Mouse (Mus musculus) embryonic facial prominence, embryonic 14.5 days (tissue): ENCODE results near the gene Sf3b5. TPM values are rescaled to one million over a fixed set of nuclear protein-coding genes. Genes with fewer than 3 reads are reported as not detected.
"Not testable (repeated sequence)": the region's sequence is repeated elsewhere in the genome, so short reads cannot be mapped to it uniquely, and the experiment has no call there.

Experiments
- ATAC-seq: fragments of 200-750 bp; cut with Nextera tagmentation; 2 replicates; pipeline ENCODE4 v1.8.0; 2017; ENCODE audit warnings: low read depth, moderate number of reproducible peaks, moderate TSS enrichment
- DNase-seq: peaks from one replicate; pipeline ENCODE4 v3.0.0-alpha.2; 2015; ENCODE audit warnings: low spot score
- H3K27ac ChIP-seq: fragments of 300-500 bp; sonication (generic); replicated peaks from 2 replicates; pipeline ENCODE4 v1.5.1; 2014; ENCODE audit warnings: low read depth, mild to moderate bottlenecking, low read length, moderate library complexity
- H3K27me3 ChIP-seq: fragments of 300-500 bp; sonication (generic); replicated peaks from 2 replicates; pipeline ENCODE4 v1.6.1; 2014; ENCODE audit warnings: low read length; ENCODE audit not compliant: control insufficient read depth, insufficient read depth
- H3K36me3 ChIP-seq: fragments of 300-500 bp; sonication (generic); 2 replicates; pipeline ENCODE4 v1.6.1; 2014; ENCODE audit warnings: low read length, mixed read lengths; ENCODE audit not compliant: control insufficient read depth, insufficient read depth
- H3K4me1 ChIP-seq: fragments of 300-500 bp; sonication (generic); 2 replicates; pipeline ENCODE4 v1.6.1; 2014; ENCODE audit warnings: antibody characterized with exemption, low read length; ENCODE audit not compliant: control insufficient read depth, insufficient read depth
- H3K4me2 ChIP-seq: fragments of 300-500 bp; sonication (generic); 2 replicates; pipeline ENCODE4 v1.6.1; 2014; ENCODE audit warnings: low read depth, mild to moderate bottlenecking, low read length, moderate library complexity, mixed read lengths
- H3K4me3 ChIP-seq: fragments of 300-500 bp; sonication (generic); 2 replicates; pipeline ENCODE4 v1.5.1; 2014; ENCODE audit warnings: low read depth, mild to moderate bottlenecking, low read length
- H3K9ac ChIP-seq: fragments of 300-500 bp; sonication (generic); 2 replicates; pipeline ENCODE4 v1.6.1; 2014; ENCODE audit warnings: low read depth, mild to moderate bottlenecking, low read length, moderate library complexity, mixed read lengths
- H3K9me3 ChIP-seq: fragments of 300-500 bp; sonication (generic); 2 replicates; pipeline ENCODE4 v1.6.1; 2016; ENCODE audit warnings: low read length; ENCODE audit not compliant: control insufficient read depth
- WGBS: fragments of 180-500 bp; shearing (Covaris S2); extraction: QIAGEN DNeasy Blood & Tissue Kit; methylation state at CpG from one replicate; pipeline ENCODE4 v1.1.7; 2014; 5-methylcytosine and 5-hydroxymethylcytosine counted together
- polyA plus RNA-seq: library from polyadenylated mRNA; unstranded; fragments of >200 nt; fragmentation: Nextera tagmentation; extraction: Ambion mirVana; gene quantifications from 2 replicates; pipeline ENCODE4 v1.2.1, GENCODE M21; 2014

The Sf3b5 gene
- polyA plus RNA-seq, 1 experiment from 2014 or later, result 39.8 TPM

DNA sequence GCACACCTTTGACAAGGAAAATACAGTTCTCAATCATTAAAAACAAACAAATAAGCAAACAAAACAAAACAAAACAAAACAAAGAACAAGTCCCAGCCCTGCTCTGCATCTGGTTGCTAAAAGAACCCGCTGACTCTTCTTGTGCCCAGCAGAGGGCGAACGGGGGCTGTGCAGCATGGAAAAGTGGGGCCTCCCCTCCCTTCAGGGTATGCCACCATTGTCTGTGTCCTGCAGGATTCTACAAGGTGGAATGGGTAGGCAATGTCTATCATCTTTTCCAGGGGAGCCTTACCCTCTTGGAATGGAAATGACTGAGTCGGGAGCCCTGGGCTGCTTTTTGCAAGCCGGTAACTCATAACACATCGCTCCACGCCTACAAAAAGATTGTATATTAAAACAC lies 13.4 kb downstream of the Sf3b5 start:
- H3K9ac ChIP-seq, result no peak overlapping the region
- WGBS, result 67% methylated on average over 7 of the region's 7 CpGs
- no peak overlapping the region for H3K4me2 ChIP-seq
- no peaks in the 10 kb centered on the region for H3K9me3 ChIP-seq
- no peak overlapping the region for H3K27ac ChIP-seq
- H3K27me3 ChIP-seq, result no peaks in the 10 kb centered on the region
- H3K4me1 ChIP-seq, result no peaks in the 10 kb centered on the region
- no peaks in the 10 kb centered on the region for H3K36me3 ChIP-seq
- DNase-seq, result peak; percentile 35
- no peak overlapping the region for H3K4me3 ChIP-seq
- peak; percentile 50; the same call in 1 of the 2 replicates for ATAC-seq

GRCm38 (mm10) chr10:13019026-13019425 lies 13.9 kb downstream of the Sf3b5 start:
- Histone ChIP-seq H3K27me3 (no peaks in the 10 kb centered on the region), H3K27ac (no peak overlapping the region), H3K4me1 (no peaks in the 10 kb centered on the region), H3K36me3 (no peaks in the 10 kb centered on the region), H3K9ac (no peak overlapping the region), H3K4me2 (no peak overlapping the region), H3K9me3 (no peaks in the 10 kb centered on the region), H3K4me3 (no peak overlapping the region)
- ATAC-seq (no peak), DNase-seq (no peak)
- 73% methylated on average over 5 of the region's 5 CpGs for WGBS

- ATAC-seq (no peak), DNase-seq (no peak)
- H3K9me3 ChIP-seq, result no peaks in the 10 kb centered on the region
- WGBS, result 86% methylated on average over 4 of the region's 4 CpGs
- no peak overlapping the region for H3K4me3 ChIP-seq
- H3K36me3 ChIP-seq, result no peaks in the 10 kb centered on the region
- H3K4me1 ChIP-seq, result no peaks in the 10 kb centered on the region
- no peaks in the 10 kb centered on the region for H3K27me3 ChIP-seq
- H3K4me2 ChIP-seq, result no peak overlapping the region
- no peak overlapping the region for H3K9ac ChIP-seq
- no peak overlapping the region for H3K27ac ChIP-seq
These were observed 17.0 kb downstream of the Sf3b5 start for GRCm38 (mm10) chr10:13022103-13022502.

- H3K9me3 ChIP-seq, H3K27me3 ChIP-seq, H3K27ac ChIP-seq, H3K4me2 ChIP-seq, H3K4me3 ChIP-seq, DNase-seq, H3K4me1 ChIP-seq, H3K9ac ChIP-seq, H3K36me3 ChIP-seq, ATAC-seq: not testable (repeated sequence)
- 60% methylated on average over 3 of the region's 3 CpGs for WGBS
These were observed 18.8 kb downstream of the Sf3b5 start for GRCm38 (mm10) chr10:13023985-13024384.

DNA sequence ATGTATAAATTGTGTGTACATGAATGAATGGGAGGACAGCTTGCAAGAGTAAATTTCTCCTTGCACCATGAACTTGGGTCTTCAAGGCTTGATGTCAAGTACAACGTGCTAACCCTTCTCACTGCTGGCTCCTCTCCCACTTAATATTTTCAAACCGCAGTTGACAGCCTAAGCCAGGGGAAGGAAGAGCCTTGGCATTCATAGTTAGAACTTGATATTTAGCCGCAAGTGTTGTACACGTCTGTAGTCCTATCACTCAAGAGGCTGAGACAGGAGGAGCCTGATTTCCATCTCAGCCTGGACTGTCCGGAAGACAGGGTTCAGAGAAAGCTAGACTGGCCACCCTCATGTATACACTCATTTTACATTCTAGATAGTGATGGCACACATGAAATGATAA lies 22.6 kb downstream of the Sf3b5 start:
- no peak overlapping the region for H3K4me3 ChIP-seq
- no peaks in the 10 kb centered on the region for H3K4me1 ChIP-seq
- H3K27ac ChIP-seq, result no peak overlapping the region
- ATAC-seq (no peak), DNase-seq (no peak)
- no peak overlapping the region for H3K4me2 ChIP-seq
- H3K9me3 ChIP-seq, result no peaks in the 10 kb centered on the region
- no peaks in the 10 kb centered on the region for H3K36me3 ChIP-seq
- WGBS, result 88% methylated on average over 5 of the region's 5 CpGs
- no peaks in the 10 kb centered on the region for H3K27me3 ChIP-seq
- H3K9ac ChIP-seq, result no peak overlapping the region

- Histone ChIP-seq H3K9ac (no peak overlapping the region), H3K4me2 (no peak overlapping the region), H3K27me3 (no peaks in the 10 kb centered on the region), H3K36me3 (no peaks in the 10 kb centered on the region), H3K27ac (no peak overlapping the region), H3K4me1 (no peaks in the 10 kb centered on the region), H3K4me3 (no peak overlapping the region), H3K9me3 (no peaks in the 10 kb centered on the region)
- ATAC-seq, result no peak
- WGBS, result 89% methylated on average over 1 of the region's 1 CpGs
- peak; percentile 40 for DNase-seq
These were observed 23.1 kb downstream of the Sf3b5 start for GRCm38 (mm10) chr10:13028215-13028614.

DNA sequence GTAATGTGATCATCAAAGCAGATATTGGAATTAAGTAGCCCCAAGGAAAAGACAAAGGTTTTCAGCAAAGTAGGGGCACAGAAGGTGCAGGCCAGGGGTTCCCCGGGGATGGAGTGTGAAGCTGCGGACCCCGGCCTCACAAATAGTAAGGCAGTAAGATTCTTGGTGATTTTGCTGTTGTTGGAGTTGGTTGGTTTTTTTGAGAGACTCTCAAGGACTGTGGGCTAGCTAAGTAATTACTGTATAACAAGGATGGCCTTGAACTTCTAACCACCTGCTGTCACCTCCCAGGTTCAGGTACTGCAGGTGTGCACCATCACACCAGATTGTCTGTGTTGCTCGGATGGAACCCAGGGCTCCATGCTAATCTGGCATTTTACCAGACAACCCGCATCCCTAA lies 24.3 kb downstream of the Sf3b5 start:
- H3K4me2 ChIP-seq, result no peak overlapping the region
- no peak for ATAC-seq
- no peak overlapping the region for H3K9ac ChIP-seq
- no peaks in the 10 kb centered on the region for H3K27me3 ChIP-seq
- 87% methylated on average over 5 of the region's 5 CpGs for WGBS
- no peak overlapping the region for H3K4me3 ChIP-seq
- H3K9me3 ChIP-seq, result no peaks in the 10 kb centered on the region
- H3K4me1 ChIP-seq, result no peaks in the 10 kb centered on the region
- H3K36me3 ChIP-seq, result no peaks in the 10 kb centered on the region
- H3K27ac ChIP-seq, result no peak overlapping the region
- no peak for DNase-seq

DNA sequence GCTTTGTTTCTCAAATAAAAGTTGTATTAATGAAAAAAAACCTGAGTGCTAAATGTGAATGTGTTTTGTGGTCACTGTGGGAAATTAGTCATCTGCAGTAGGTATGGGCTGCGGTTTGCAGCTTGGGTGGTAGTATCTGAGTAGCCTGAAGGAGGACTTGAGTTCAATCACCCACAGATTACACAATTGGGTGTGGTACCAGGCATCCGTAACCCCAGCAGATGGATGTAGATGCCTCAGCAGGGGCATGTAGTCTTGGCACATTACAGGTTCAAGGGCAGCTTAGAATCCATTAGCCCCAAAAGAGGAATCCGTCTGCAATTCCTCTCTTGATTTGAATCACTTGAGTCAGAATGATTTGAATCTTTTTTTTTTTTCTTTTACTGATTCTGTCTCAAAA lies 30.1 kb downstream of the Sf3b5 start:
- no peak overlapping the region for H3K4me3 ChIP-seq
- H3K9ac ChIP-seq, result no peak overlapping the region
- 88% methylated on average over 3 of the region's 3 CpGs for WGBS
- 0 out of 2 replicates have a peak, but pooled peaks cover 4% of the 10 kb centered on the region for H3K9me3 ChIP-seq
- H3K27me3 ChIP-seq, result no peaks in the 10 kb centered on the region
- H3K4me1 ChIP-seq, result no peaks in the 10 kb centered on the region
- DNase-seq (no peak), ATAC-seq (no peak)
- no peak overlapping the region for H3K27ac ChIP-seq
- no peaks in the 10 kb centered on the region for H3K36me3 ChIP-seq
- H3K4me2 ChIP-seq, result no peak overlapping the region

DNA sequence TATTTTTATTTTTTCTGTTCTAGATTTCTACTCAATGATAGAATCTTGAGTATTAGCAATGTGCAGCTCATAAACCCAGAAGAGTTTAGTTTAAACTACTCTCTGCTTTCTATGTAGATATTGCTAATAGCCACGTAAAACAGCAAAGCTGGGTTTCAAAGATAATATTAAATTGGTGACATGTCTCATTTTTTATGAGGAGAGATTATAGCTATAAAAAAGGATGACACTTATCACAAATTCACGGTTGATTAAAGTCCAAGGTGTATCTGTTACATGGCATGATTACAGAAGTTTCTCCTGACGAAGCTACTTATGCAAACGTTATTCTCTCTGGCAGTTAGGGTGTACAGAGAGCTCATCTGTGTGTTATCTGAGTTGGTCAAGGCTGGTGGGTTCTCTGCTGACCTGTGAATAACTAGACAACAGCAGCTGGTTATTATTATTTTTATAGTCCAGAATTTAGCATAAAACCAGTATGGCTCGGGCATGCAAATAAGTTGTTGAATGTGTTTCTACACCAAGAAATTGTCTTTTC lies 34.6 kb downstream of the Sf3b5 start:
- H3K27ac ChIP-seq, result no peak overlapping the region
- ATAC-seq, result no peak
- DNase-seq, result no peak
- 78% methylated on average over 5 of the region's 5 CpGs for WGBS
- H3K4me2 ChIP-seq, result no peak overlapping the region
- H3K36me3 ChIP-seq, result no peaks in the 10 kb centered on the region
- H3K4me1 ChIP-seq, result no peaks in the 10 kb centered on the region
- H3K9ac ChIP-seq, result no peak overlapping the region
- H3K9me3 ChIP-seq, result 0 out of 2 replicates have a peak, but pooled peaks cover 4% of the 10 kb centered on the region
- H3K27me3 ChIP-seq, result no peaks in the 10 kb centered on the region
- no peak overlapping the region for H3K4me3 ChIP-seq
